Mouse (Mus musculus) urinary bladder, adult 2 months (tissue): ENCODE data around the gene Clec16a. TPM values are rescaled to one million over a fixed set of nuclear protein-coding genes. Genes with fewer than 3 reads are reported as not detected.
A peak's percentile ranks its signal among the peaks of the same experiment; 100 is the strongest.

Experiments
- DNase-seq: peaks from one replicate; pipeline ENCODE4 v3.0.0; 2022; ENCODE audit warnings: low spot score
- polyA plus RNA-seq: library from polyadenylated mRNA; depleted of rRNA; stranded (reverse); fragments of >200 nt; gene quantifications from 2 replicates; pipeline ENCODE4 v1.2.3, GENCODE M21; 2012

Gene Clec16a
- polyA plus RNA-seq, 1 experiment: 10.0 TPM

DNA sequence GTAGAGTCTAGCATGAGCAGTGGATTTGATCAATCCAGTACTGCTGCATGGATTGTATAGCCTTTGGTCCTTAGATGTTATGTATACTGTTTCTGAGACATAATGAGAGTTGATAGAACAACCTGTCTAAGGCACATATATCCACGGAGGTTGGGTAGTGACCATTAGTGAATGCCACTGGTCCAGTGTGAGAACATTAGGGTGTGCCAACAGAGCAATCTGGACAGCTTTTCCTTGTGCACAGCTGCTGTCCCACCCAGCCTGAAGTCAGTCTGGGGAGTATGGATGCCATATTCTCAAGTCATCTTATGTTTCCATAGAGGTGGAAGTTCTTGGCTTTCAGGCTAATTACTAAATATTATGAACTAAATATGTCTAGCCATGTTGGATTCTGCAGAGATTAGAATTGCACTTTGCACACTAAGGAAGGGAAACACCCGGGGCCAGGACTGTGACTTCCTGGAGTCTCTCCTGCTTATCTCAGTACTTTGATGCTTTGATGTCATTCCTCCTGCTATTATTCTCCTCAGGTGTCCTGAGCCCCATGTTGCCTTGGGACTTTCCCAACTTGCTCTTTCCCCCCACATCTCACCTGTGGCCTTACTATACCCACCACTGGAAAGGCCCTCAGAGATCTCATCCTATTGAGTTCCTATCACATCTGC lies 36.2 kb downstream of the Clec16a start:
- no peak for DNase-seq

DNA sequence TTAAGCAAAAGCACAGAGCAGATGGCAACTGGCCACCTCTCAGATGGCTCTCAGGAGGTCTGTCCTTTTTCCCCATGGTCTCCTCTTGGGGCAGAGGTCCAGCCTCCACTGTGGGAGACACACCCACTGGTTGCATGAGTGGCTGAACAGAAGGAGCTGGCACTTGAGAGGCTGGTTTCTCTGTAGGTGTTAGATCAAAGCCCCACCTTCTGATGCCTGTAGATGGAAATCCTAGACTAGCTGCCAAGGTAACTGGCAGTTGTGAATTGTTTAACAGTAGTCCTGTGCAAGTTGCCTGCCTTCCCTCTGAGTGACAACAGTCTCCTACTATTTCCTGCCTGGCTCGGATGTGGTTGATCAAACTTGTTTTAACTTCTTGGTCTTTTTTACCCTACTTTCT lies 40.0 kb downstream of the Clec16a start:
- no peak for DNase-seq

DNA sequence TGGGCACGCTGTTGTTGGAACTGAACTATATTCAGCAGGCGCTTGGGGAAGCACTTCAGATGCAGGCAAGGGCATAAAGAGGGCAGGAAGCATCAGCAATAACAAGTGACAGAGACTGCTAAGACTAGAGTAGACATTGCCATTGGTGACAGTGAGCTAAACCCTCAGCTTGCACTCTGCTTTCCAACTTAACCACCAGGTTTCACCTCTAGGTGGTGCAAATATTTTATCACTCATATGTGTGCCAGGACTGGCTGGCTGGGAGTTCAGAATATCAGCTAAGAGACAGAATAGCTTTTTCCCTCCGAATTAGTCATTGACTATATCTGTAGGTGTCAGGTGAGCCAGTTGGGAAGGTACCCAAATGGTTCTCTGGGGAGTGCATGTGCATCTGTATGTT lies 41.4 kb downstream of the Clec16a start:
- DNase-seq: no peak

DNA sequence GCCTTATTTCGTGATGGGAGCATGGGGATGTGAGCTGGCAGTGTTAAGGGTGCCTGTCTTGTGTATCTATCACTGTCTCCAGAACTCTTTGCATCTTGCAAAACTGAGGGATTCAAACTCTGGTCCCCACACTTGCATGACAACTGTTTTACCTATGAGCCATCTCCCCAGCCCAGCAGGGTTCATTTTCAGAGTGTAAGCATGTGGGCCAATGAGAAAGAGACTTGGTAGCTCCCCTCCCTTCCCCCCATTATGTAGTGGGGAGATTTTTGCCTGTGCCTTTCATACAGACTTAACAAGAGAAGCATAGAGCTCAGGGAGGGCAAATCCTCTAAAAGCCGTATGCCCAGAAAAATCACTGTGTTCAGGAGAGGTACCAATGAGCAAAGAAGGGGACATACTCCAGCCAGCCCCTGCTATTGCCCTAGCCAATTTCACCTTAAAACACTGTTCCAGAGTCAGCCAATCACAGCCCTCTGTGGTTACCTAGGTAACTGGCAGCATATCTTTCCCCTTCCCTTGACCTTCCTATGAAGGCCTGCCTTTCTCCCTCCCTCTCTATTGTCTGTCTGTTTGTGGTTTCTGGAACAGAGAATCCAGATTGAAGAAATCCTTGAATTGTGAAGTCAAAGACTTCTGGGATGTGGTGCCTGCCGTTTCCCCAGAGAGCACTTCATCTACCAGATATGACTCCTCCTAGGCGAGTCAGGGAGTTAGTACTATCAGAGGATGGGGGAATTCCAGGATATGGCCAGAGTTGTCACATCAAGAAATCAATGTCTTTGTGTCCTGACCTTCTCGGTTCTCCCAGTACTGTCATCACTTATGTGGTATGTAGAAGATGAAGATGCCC lies 55.0 kb downstream of the Clec16a start:
- no peak for DNase-seq

DNA sequence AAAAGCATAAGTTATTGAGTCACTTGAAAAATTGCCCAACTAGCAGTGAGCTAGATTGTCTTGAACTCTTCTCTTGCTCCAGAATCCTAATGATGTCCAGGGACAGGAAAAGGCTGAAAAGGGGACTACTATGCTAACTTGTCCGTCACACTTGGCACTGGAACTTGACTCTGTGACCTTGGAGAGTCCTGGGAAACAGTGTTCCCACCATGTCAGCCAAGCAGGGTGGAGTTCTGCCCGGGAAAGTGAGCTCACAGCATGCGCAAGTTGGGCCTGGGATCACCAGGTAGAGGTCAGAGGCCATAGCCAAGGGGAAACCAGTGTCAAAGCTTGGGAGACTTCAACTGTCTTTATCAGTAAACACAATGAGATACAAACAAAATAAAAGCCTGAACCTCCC lies 62.7 kb downstream of the Clec16a start:
- no peak for DNase-seq

DNA sequence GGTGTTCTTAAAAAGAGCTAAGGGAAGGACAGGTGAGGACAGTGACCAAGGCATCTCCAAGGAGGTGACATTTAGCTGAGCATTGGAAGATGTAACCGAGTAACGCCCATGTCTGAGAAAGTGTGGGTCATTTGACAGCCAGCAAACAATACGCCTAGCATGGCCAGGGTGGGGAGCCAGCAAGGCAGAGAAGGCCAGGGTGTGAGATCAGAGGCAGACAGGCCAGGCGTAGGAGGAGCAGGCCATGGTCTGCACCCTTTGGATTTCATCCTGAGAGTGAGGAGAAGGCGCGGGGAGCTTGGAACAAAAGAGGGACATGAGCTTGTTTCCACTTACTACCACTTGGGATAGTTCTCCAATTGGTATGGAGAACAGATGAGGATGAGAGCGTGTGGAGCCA lies 64.8 kb downstream of the Clec16a start:
- no peak for DNase-seq

DNA sequence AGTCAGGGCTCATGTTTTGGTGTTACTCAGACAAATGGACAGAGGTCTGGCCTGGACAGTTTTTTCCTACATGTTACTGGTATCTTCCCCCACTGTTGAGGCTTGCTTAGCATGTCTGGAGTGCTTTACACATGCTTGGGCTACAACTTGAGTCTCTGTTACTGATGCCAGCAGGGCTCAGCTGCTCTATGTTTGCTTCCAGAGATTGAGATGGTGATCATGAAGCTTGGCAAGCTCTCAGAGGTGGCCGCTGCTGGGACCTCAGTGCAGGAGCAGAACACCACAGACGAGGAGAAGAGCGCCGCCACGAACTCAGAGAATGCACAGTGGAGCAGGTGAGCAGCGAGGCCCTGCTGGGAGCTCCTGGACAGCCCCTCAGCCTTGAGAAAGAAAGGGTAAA lies 65.7 kb downstream of the Clec16a start:
- no peak for DNase-seq

DNA sequence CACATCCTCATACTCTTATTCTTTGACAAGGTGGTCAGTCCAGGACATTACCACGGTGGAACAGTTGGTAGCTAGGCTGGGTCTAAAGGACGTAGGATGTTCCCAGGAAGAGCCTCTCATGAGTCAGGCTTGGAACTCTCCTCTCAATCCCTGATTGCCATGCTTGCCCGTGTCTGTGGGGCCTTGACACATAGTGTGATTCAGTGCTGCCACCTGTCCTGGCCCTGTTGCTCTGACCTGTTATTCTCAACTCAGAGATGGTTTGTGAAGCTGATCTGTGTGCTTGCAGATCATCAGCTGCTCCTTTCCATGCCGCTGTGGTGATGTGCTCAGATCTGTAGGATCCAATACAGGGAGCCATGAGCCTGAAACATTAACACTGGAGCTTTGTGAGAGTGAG lies 66.2 kb downstream of the Clec16a start:
- no peak for DNase-seq

DNA sequence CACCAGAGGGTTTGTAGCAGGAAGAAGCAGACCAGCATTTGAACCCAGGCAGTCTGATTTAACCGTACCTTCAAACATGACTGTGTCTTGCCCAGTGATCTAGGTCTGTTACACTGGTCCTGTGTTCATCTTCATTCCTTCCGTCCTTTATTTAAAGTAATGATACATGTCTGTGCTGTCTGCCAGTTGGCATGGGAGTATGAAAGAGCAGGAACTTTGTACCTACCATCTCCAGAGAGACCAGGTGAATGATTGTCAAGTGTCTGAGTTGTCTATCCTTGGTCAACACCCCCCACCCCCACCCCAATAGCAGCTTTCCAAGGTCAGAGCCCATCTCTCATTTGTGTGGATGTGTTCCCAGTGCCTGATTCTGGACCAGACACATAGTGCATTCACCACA lies 68.9 kb downstream of the Clec16a start:
- DNase-seq: no peak

DNA sequence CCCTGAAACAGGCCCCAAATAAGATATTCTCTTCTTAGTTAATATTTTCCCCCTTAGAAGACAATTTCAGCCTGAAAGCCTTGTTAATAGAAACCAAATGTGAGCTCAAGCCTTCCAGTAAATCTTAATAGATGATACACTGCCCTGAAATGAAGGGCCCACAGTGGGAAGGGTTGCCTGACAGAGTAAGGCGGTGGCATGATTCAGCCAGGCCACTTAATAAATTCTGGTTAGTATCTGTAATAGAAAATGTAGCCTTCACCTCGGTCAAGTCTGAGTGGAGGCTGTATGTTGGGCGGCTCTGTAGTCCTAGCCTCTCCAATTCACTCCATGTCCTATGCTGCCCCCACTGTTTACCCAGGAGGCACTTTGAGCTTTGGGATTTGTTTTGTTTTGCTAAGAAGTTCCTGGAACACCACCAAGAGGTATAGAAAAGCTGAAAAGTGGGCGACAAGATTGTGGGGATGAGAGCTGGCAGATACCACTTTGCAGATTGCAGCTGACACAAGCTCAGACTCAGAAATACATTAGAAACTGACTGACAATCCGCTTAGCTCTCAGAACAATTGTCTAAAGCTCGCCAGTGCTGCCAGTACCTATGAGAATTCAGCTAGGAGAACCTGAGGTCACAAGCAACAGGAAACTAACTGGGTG lies 75.9 kb downstream of the Clec16a start:
- no peak for DNase-seq

DNA sequence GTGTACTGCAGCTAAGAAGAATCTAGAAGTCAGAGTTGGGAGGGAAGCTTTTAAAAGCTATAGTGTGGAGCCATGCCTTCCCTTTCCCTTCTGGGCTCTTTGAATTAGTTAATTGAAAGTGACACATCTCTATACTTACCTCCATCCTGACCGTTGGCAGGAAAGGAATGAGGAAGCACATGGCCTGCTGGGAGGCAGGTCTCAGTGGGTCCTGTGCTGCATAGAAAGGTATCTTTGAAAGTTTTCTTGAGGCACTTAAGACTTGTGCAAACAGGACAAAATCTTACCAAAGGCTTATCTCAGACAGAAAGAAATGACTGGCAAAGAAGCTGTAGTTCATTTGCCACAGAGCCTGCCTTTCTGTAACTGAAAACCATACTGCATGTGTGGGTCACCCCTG lies 76.6 kb downstream of the Clec16a start:
- no peak for DNase-seq

DNA sequence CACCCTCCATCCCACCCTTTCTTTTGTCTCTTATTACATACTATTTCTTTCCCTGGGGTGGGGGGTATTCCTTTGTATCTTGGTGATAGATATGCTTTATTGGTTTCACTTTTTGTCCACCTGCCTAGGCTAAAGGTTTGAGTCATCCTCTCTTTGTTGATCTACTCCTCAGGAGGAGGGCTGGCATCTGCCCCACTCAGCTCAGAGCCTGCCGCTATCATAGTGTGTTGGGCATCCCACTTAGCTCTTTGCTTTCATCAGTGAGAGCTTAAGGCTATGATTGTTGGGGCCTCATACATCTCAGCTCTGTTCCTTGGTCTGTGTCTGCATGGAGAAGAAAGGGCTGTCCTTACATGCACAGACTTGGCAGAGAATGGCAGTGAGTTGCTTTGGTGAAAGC lies 81.0 kb downstream of the Clec16a start:
- no peak for DNase-seq

DNA sequence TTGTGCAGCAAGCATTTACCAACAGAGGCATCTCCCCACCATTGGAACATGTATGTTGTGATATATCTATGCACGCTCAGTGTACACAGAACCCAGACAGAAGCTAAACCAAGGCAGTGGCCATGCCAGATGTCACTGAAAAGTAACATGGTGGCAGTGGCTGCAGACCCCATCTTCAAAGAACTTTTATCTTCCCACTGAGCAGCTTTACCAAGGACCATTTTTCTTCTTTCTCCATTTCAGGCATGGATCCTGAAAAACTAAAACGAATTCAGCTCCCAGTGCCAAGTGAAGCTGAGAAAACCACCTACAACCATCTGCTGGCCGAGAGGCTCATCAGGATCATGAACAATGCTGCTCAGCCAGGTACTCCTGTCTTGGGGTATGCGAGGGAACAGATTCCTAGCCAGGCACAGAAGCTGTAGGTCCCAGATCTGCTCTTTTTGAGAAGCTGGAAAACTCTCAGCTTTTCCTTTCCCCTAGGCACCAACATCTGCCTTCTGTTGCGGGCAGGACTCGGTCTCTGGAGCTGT lies 82.1 kb downstream of the Clec16a start:
- no peak for DNase-seq

DNA sequence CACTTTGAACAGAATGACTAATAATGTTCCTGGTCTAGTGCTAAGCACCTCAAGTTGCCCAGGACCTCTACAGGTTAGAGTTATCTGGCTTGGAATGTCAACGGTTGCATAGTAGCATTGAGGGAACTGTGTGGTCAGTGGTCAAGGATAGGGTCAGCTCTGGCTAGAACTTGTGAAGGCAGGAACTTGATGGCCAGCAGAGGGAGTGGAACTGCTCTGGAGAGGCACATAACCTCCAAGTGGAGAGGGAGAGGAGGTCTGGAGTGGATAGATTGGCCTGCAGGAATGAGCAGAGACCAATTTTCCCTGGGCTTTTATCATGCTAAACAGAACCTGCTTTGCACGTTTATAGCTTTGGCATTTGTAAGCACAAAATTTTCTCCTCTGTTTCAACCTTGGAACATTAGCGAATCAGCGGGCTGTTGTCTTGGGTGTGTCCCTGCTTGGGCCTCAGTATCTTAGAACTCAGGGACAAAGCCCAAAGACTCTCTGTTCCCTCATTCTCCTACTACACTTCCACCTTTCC lies 83.0 kb downstream of the Clec16a start:
- DNase-seq: no peak

DNA sequence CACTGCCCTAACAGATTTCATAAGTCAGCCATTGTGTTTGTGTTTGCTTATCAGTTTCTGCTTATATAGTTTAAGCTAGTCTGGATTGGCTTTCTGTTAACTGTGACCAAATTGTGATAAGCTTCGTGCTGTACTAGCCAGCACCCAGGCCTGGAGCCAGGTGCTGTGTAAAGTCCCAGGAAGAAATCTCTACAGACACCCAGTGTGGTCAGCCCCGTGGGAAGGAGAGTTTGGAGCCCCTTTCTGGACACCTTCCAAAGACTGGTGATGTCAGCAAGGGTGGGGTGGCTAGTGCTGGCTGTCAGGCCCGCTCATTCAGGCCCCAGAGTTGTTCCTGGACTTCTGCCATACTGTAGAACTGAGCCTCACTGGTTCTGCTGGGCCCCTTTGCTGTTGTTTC lies 83.8 kb downstream of the Clec16a start:
- DNase-seq: no peak

DNA sequence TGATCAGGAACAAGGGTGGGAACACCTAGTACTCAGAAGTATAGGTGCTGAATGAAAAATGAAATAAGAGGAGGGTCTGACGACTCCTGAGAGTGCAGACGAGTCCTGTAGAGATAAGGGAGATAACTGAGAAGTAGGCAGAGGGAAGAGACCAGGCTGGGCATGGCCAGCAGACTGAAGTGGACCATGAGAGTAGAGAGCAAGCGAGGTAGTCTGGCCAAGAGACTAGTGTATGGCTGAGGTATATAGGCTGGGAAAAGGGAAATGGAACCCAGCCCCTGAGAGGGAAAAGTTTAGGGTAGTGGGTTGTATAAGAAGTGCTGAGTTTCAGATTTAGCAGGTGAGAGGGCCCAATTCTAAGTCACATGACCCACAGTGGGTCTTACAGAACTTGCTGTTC lies 84.2 kb downstream of the Clec16a start:
- no peak for DNase-seq

DNA sequence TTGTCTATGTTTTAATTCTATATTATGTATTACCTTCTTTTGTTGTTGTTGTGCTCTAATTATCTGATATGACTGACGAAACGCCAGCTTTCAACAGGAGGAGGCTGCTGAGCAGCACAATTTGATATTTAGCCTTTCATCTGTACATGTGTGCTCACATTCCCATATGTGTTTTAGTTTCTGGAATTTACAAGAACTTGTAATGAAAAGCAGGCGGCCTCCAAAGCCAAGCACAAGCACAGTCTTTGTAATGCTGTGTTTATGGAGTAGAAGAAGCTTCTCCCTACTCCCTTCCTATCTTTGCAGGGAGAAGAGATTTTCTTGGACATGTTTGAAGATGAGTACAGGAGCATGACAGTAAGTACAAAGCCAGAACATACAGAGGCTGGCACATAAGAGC lies 89.8 kb downstream of the Clec16a start:
- DNase-seq: no peak

DNA sequence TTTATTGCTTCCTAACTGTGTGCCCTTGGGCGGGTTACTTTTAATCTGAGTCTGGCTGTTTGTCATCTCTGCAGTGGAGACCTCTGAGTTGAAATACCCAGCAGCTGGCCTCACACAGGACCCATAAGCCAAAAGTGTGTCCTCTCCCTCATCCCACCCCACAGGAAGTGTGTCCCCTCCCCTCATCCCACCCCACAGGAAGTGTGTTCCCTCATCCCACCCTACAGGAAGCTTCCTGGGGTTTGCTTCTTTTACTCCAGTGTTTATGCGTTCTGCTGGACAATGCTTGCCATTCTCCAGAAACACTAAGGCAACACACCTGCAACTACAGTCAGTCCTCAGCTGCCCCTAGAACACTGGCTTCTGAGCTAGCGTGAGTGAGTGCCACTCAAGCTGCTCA lies 92.8 kb downstream of the Clec16a start:
- no peak for DNase-seq

DNA sequence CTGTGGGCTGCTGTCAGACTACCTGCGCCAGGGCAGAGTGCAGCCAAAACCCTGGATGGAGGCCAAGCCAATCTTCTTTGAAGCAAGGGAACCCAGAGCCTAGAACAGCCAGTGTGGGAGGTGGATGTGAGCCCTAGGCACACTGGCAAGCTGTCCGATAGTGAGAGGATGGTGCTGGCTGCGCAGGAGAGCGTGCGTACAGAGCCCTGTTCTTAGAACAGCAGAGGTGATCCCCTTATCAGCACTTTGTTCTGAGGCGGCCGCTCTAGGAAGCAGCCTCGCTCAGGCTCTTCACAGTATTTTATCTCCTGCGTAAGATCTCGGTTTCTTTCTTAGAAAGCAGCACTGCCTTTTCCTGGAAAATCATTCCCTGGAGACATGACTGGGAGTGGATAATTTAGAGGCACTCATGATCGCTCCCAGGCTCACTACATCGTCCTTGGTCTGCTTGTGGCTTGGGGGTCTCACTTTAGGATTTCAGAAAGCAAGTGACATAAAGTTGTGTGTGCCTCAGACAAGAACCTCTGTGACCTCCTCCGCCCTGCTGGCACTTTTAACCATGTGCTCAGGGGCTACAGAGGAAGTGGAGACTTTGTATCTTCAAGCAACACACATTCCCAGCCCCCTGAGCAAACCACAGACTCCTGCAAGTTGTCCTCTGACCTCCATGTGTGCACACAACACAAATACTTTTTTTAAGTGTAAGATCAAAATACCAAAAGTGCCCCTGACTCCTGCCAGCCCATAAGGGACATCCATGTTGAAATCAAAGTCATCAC lies 94.2 kb downstream of the Clec16a start:
- DNase-seq: no peak

DNA sequence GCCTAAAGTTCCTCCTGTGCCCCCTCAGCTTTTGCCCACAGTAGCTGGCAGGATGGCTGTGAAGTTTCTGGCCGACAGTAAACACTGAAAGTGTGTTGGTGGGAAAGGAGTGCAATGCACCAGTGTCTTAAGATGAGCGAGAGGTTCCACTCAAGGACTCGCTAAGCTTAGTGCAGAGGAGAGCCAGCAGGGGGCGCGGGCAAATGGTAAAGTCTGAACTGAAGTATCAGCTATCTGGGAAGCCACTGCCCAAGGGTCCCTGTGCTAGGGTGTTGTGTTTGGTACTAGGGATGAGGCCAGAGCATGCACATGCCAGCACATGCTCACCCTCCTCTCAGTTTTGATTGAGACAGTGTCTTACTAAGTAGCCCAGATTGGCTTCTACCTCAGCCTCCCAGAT lies 94.9 kb downstream of the Clec16a start:
- DNase-seq: peak; percentile 61

DNA sequence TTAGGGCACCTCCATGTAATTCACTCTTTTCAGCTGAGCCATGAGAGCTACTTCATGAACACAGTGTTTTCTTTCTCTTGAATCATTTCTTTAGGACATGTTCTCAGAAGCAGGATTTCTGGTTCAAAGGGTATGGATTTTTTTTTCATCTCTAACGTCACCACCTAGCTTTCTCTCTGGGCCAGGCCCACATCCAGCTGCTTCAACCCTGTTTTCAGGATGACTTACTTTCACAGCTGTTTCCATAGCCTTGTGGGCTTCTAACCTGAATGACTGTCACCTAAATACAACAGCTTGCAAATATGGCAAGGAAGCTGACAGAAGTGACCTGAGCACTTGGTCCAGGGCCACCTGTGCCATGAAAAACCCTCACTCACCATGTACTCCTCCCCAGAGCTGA lies 96.0 kb downstream of the Clec16a start:
- no peak for DNase-seq
